Mouse (Mus musculus) stomach, embryonic 16.5 days (tissue): ENCODE measurements at regions not wholly inside any gene's neighbourhood (a gene's known extent, or its start where the extent isn't known, plus 50 kb on each side); places are given as distances from the start of the nearest gene placed in this dataset.

ENCODE experiments used
- ATAC-seq: fragments of 200-750 bp; cut with Nextera tagmentation; 2 replicates; pipeline ENCODE4 v1.8.0; 2017; ENCODE audit warnings: moderate number of reproducible peaks, moderate TSS enrichment; ENCODE audit not compliant: insufficient read depth, low FRiP score
- H3K27ac ChIP-seq: fragments of 300-500 bp; sonication (generic); 2 replicates; pipeline ENCODE4 v1.5.1; 2014; ENCODE audit warnings: low read length
- H3K27me3 ChIP-seq: fragments of 300-500 bp; sonication (generic); 2 replicates; pipeline ENCODE4 v1.6.1; 2014; ENCODE audit warnings: low read length, control low read depth, mixed read lengths; ENCODE audit not compliant: control insufficient read depth, insufficient read depth
- H3K36me3 ChIP-seq: fragments of 300-500 bp; sonication (generic); 2 replicates; pipeline ENCODE4 v1.6.1; 2014; ENCODE audit warnings: low read length; ENCODE audit not compliant: control insufficient read depth, insufficient read depth
- H3K4me1 ChIP-seq: fragments of 300-500 bp; sonication (generic); 2 replicates; pipeline ENCODE4 v1.6.1; 2014; ENCODE audit warnings: low read length, control low read depth, mixed read lengths; ENCODE audit not compliant: control insufficient read depth, insufficient read depth
- H3K4me2 ChIP-seq: fragments of 300-500 bp; sonication (generic); 2 replicates; pipeline ENCODE4 v1.6.1; 2014; ENCODE audit warnings: low read depth, low read length, mixed read lengths
- H3K4me3 ChIP-seq: fragments of 300-500 bp; sonication (generic); replicated peaks from 2 replicates; pipeline ENCODE4 v1.5.1; 2014; ENCODE audit warnings: mild to moderate bottlenecking, low read length
- H3K9ac ChIP-seq: fragments of 300-500 bp; sonication (generic); 2 replicates; pipeline ENCODE4 v1.6.1; 2014; ENCODE audit warnings: low read length
- H3K9me3 ChIP-seq: fragments of 300-500 bp; sonication (generic); replicated peaks from 2 replicates; pipeline ENCODE4 v1.6.1; 2016; ENCODE audit warnings: low read length, control low read depth; ENCODE audit not compliant: control insufficient read depth
- WGBS: fragments of 180-500 bp; shearing (Covaris S2); extraction: QIAGEN DNeasy Blood & Tissue Kit; methylation state at CpG from one replicate; pipeline ENCODE4 v1.1.7; 2014; 5-methylcytosine and 5-hydroxymethylcytosine counted together

GRCm38 (mm10) chr13:33721851-33722250 lies 60.6 kb downstream of the Serpinb6d start:
- Histone ChIP-seq H3K4me3 (no peak overlapping the region), H3K36me3 (no peaks in the 10 kb centered on the region), H3K4me2 (no peak overlapping the region), H3K9me3 (no peaks in the 10 kb centered on the region), H3K27me3 (no peaks in the 10 kb centered on the region), H3K9ac (no peak overlapping the region), H3K4me1 (no peaks in the 10 kb centered on the region), H3K27ac (no peak overlapping the region)
- ATAC-seq: no peak

GRCm38 (mm10) chr13:33762293-33763125 lies 80.7 kb downstream of the Serpinb6e start:
- no peaks in the 10 kb centered on the region for H3K4me1 ChIP-seq
- H3K4me3 ChIP-seq: peak overlapping the region; percentile 38
- H3K9ac ChIP-seq: no peak overlapping the region
- peak overlapping the region; percentile 46 for H3K4me2 ChIP-seq
- no peak for ATAC-seq
- no peaks in the 10 kb centered on the region for H3K9me3 ChIP-seq
- 40% methylated on average over 18 of the region's 18 CpGs for WGBS
- H3K27me3 ChIP-seq: no peaks in the 10 kb centered on the region
- H3K27ac ChIP-seq: no peak overlapping the region; the same call in 1 of the 2 replicates
- no peaks in the 10 kb centered on the region for H3K36me3 ChIP-seq

- ATAC-seq: no peak
Measured at GRCm38 (mm10) chr13:33763295-33763916, 79.8 kb downstream of the Serpinb6e start.

More at GRCm38 (mm10) chr13:33763295-33763916, 79.8 kb downstream of the Serpinb6e start:
- Histone ChIP-seq H3K27me3 (no peaks in the 10 kb centered on the region), H3K36me3 (no peaks in the 10 kb centered on the region), H3K4me2 (no peak overlapping the region), H3K27ac (no peak overlapping the region), H3K9ac (no peak overlapping the region), H3K9me3 (no peaks in the 10 kb centered on the region), H3K4me1 (no peaks in the 10 kb centered on the region), H3K4me3 (no peak overlapping the region)
- 77% methylated on average over 14 of the region's 14 CpGs for WGBS
